In the genomic region with DNA sequence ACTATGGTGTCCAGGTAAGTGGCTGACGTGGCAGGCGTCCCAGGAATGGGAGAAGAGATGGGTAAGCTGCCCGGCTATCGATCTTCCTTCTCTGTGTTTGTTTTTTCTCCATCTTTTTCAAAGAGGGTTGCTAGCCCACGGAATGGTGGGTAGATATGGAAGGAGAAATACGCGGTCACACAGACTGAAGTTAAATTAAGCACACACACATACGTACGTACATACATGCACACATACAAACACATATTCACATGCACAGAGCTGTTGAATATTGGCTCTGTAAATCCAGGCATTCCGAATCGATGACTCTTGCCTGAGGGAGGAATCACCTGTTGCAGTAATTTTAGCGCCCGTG, we compare ENCODE assay signal across 8 mouse cellular contexts. TPM values are rescaled to one million over a fixed set of nuclear protein-coding genes. Genes with fewer than 3 reads are reported as not detected.
DNase-seq lines count a peak whose midpoint lies in the region; ATAC-seq and TF ChIP-seq lines count a peak whose summit lies in the region.

No protein-coding gene starts in this region.

- H3K9ac ChIP-seq in embryonic facial prominence, embryonic 12.5 days = peak overlapping the region; percentile 64
- peak overlapping the region; percentile 73 for H3K9ac ChIP-seq in intestine, embryonic 14.5 days (ENCODE audit: low read length)
- peak overlapping the region; percentile 55 for H3K9ac ChIP-seq in neural tube, embryonic 12.5 days

- ATAC-seq in embryonic facial prominence, embryonic 12.5 days (ENCODE audit: insufficient number of reproducible peaks, insufficient read depth, low FRiP score, low TSS enrichment) = no peak
- ATAC-seq in intestine, embryonic 14.5 days (replicated peaks; ENCODE audit: low FRiP score, low TSS enrichment, low read depth) = no peak; the same call in none of the 2 replicates
- no peak; the same call in 1 of the 2 replicates for ATAC-seq in neural tube, embryonic 12.5 days (ENCODE audit: low FRiP score, low read depth)

- H3K4me2 ChIP-seq in embryonic facial prominence, embryonic 12.5 days (replicated peaks) = peak overlapping the region; percentile 86
- H3K4me2 ChIP-seq in intestine, embryonic 14.5 days (ENCODE audit: low read length) = peak overlapping the region; percentile 59
- peak overlapping the region; percentile 74 for H3K4me2 ChIP-seq in neural tube, embryonic 12.5 days (replicated peaks)

- peak overlapping the region; percentile 92 for H3K4me3 ChIP-seq in lung, adult 2 months (replicated peaks; ENCODE audit: extremely low read depth, low read depth, low read length)
- H3K4me3 ChIP-seq in embryonic facial prominence, embryonic 12.5 days = peak overlapping the region; percentile 74
- peak overlapping the region; percentile 98 for H3K4me3 ChIP-seq in intestine, embryonic 14.5 days (ENCODE audit: low read depth, low read length)
- H3K4me3 ChIP-seq in neural tube, embryonic 12.5 days = peak overlapping the region; percentile 61

- TF ChIP-seq CTCF in lung, adult 2 months (IDR thresholded peaks at IDR 0.05; ENCODE audit: insufficient read depth, low read length) = no peak

- peaks cover 24% of the 10 kb centered on the region for H3K36me3 ChIP-seq in embryonic facial prominence, embryonic 12.5 days
- H3K36me3 ChIP-seq in intestine, embryonic 14.5 days (ENCODE audit: control insufficient read depth, insufficient read depth, low read length) = peaks cover 18% of the 10 kb centered on the region
- H3K36me3 ChIP-seq in neural tube, embryonic 12.5 days = peaks cover 9% of the 10 kb centered on the region; the same call in 1 of the 2 replicates

- H3K9me3 ChIP-seq in embryonic facial prominence, embryonic 12.5 days = no peaks in the 10 kb centered on the region
- H3K9me3 ChIP-seq in intestine, embryonic 14.5 days (ENCODE audit: control insufficient read depth, low read length) = no peaks in the 10 kb centered on the region
- H3K9me3 ChIP-seq in neural tube, embryonic 12.5 days = no peaks in the 10 kb centered on the region

- H3K27ac ChIP-seq in embryonic facial prominence, embryonic 12.5 days = peak overlapping the region; percentile 92
- H3K27ac ChIP-seq in intestine, embryonic 14.5 days (ENCODE audit: low read depth) = peak overlapping the region; percentile 94
- 0 out of 2 replicates have a peak overlapping the region, but pooled peaks have one; percentile 81 for H3K27ac ChIP-seq in neural tube, embryonic 12.5 days

- H3K4me1 ChIP-seq in lung, adult 2 months (ENCODE audit: control insufficient read depth, insufficient read depth, low read length) = peaks cover 4% of the 10 kb centered on the region
- peaks cover 14% of the 10 kb centered on the region for H3K4me1 ChIP-seq in embryonic facial prominence, embryonic 12.5 days
- H3K4me1 ChIP-seq in intestine, embryonic 14.5 days (replicated peaks; ENCODE audit: control insufficient read depth, insufficient read depth, low read length) = peaks cover 16% of the 10 kb centered on the region
- H3K4me1 ChIP-seq in neural tube, embryonic 12.5 days = peaks cover 11% of the 10 kb centered on the region

- DNase-seq in lung, adult 2 months = no peak
- no peak for DNase-seq in lung, postnatal 36 days
- no peak for DNase-seq in intestine, embryonic 14.5 days (ENCODE audit: low spot score)
- no peak for DNase-seq in left cerebral cortex, adult 18-20 months (ENCODE audit: low spot score in 2 of 2)
- no peak for DNase-seq in layer of hippocampus, postnatal 25 days (ENCODE audit: extremely low spot score in 1 of 2, low spot score in 1 of 2)
- DNase-seq in right cerebral cortex, postnatal 25 days = no peak

- 4% methylated on average over 13 of the region's 13 CpGs for WGBS in lung, adult 2 months
- WGBS in embryonic facial prominence, embryonic 12.5 days = 14% methylated on average over 13 of the region's 13 CpGs
- WGBS in intestine, embryonic 14.5 days = 6% methylated on average over 13 of the region's 13 CpGs
- 15% methylated on average over 13 of the region's 13 CpGs for whole genome bisulfite sequencing in neural tube, embryonic 12.5 days

- H3K27me3 ChIP-seq in embryonic facial prominence, embryonic 12.5 days = no peaks in the 10 kb centered on the region
- H3K27me3 ChIP-seq in intestine, embryonic 14.5 days (replicated peaks; ENCODE audit: control insufficient read depth, insufficient read depth, low read length) = no peaks in the 10 kb centered on the region
- no peaks in the 10 kb centered on the region for H3K27me3 ChIP-seq in neural tube, embryonic 12.5 days (replicated peaks)

- no peak for TF ChIP-seq POLR2A in lung, adult 2 months (IDR thresholded peaks at IDR 0.05; ENCODE audit: borderline replicate concordance, extremely low read depth, low read depth, low read length)

RNA-seq across cellular contexts. Expression of a gene that starts 25.6 kb away (rescaled TPM):
- polyA plus RNA-seq in lung, adult 2 months (2012; rRNA removed) = not detected in 2 replicates
- polyA plus RNA-seq in embryonic facial prominence, embryonic 12.5 days (2016; fragmentation: Nextera tagmentation; extraction: Ambion mirVana) = not detected in 2 replicates
- polyA plus RNA-seq in intestine, embryonic 14.5 days (2014; fragmentation: Nextera tagmentation; extraction: Ambion mirVana) = not detected in 2 replicates
- not detected in 2 replicates for polyA plus RNA-seq in neural tube, embryonic 12.5 days (2016; fragmentation: Nextera tagmentation; extraction: Ambion mirVana)
- total RNA-seq in left cerebral cortex, adult 18-20 months (2021) = not detected
- total RNA-seq in layer of hippocampus, postnatal 25 days (2021) = not detected

RNA-seq across cellular contexts. Expression of a gene that starts 29.9 kb away (rescaled TPM):
- polyA plus RNA-seq in lung, adult 2 months (2012; rRNA removed) = 0.08 and 0.09 TPM in 2 replicates
- 7.6 and 10.9 TPM in 2 replicates for polyA plus RNA-seq in embryonic facial prominence, embryonic 12.5 days (2016; fragmentation: Nextera tagmentation; extraction: Ambion mirVana)
- polyA plus RNA-seq in intestine, embryonic 14.5 days (2014; fragmentation: Nextera tagmentation; extraction: Ambion mirVana) = 7.4 and 8.3 TPM in 2 replicates
- 88.5 and 89.7 TPM in 2 replicates for polyA plus RNA-seq in neural tube, embryonic 12.5 days (2016; fragmentation: Nextera tagmentation; extraction: Ambion mirVana)
- total RNA-seq in left cerebral cortex, adult 18-20 months (2021) = 100 to 1,000 TPM; 156 to 159 TPM
- total RNA-seq in layer of hippocampus, postnatal 25 days (2021) = 100 to 1,000 TPM; 161 to 171 TPM

RNA-seq across cellular contexts. Expression of a gene that starts 43.1 kb away (rescaled TPM):
- 1.0 and 2.7 TPM in 2 replicates for polyA plus RNA-seq in lung, adult 2 months (2012; rRNA removed)
- polyA plus RNA-seq in embryonic facial prominence, embryonic 12.5 days (2016; fragmentation: Nextera tagmentation; extraction: Ambion mirVana) = 0.10 and 0.28 TPM in 2 replicates
- polyA plus RNA-seq in intestine, embryonic 14.5 days (2014; fragmentation: Nextera tagmentation; extraction: Ambion mirVana) = 0.07 TPM in 1 of 2 replicates, not detected in the other
- 0.14 and 0.18 TPM in 2 replicates for polyA plus RNA-seq in neural tube, embryonic 12.5 days (2016; fragmentation: Nextera tagmentation; extraction: Ambion mirVana)
- total RNA-seq in left cerebral cortex, adult 18-20 months (2021) = under 1 TPM; 0.09 to 0.26 TPM
- total RNA-seq in layer of hippocampus, postnatal 25 days (2021) = under 1 TPM; 0.23 to 0.34 TPM

RNA-seq across cellular contexts. Expression of a gene that starts 47.4 kb away (rescaled TPM):
- polyA plus RNA-seq in lung, adult 2 months (2012; rRNA removed) = 24.8 and 28.2 TPM in 2 replicates
- 5.7 TPM in 2 replicates for polyA plus RNA-seq in embryonic facial prominence, embryonic 12.5 days (2016; fragmentation: Nextera tagmentation; extraction: Ambion mirVana)
- 6.0 and 7.3 TPM in 2 replicates for polyA plus RNA-seq in intestine, embryonic 14.5 days (2014; fragmentation: Nextera tagmentation; extraction: Ambion mirVana)
- polyA plus RNA-seq in neural tube, embryonic 12.5 days (2016; fragmentation: Nextera tagmentation; extraction: Ambion mirVana) = 5.9 and 7.5 TPM in 2 replicates
- 10 to 100 TPM; 15.1 to 17.5 TPM for total RNA-seq in left cerebral cortex, adult 18-20 months (2021)
- 10 to 100 TPM; 14.4 to 20.3 TPM for total RNA-seq in layer of hippocampus, postnatal 25 days (2021)
